8 mouse cellular contexts compared by ENCODE assay signal in the genomic region with DNA sequence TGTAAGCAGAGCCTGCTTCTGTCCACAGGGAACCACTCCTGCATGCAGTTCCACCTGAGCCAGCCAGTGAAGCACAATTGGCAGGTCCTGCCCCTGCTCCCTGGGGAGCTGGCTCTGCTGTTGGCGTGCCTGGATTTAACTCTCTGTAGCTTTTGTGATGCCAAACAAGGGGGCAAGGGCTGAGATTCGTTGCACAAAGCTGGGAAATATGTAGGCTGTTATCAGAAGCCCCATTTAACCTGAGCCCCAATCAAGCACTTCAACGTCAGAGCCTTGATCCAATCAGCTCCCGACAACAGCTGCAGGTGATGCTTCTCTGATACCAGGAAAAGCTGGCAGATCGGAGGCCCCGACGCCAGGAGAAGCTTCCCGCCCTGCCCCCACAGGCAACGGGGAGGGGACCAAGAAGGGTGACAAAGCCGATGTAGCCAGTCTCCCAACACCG. TPM values are rescaled to one million over a fixed set of nuclear protein-coding genes. Genes with fewer than 3 reads are reported as not detected.
DNase-seq lines count a peak whose midpoint lies in the region; ATAC-seq and TF ChIP-seq lines count a peak whose summit lies in the region.
"Had no signal": no experiment of that assay in that cellular context is flagged by ENCODE, and none has a peak within 500 bp of the region (broad histone marks: within the 10 kb centered on the region; RNA-seq: fewer than 3 reads in every experiment).

No protein-coding gene starts in this region.

- DNase-seq in cerebellum, adult 2 months: peak; percentile 74 to 77
- DNase-seq in embryonic facial prominence, embryonic 11.5 days (ENCODE audit: low spot score): peak; percentile 16
- DNase-seq in hindbrain, postnatal 0 days (ENCODE audit: low spot score): peak; percentile 85
- DNase-seq in neural tube, embryonic 10.5 days (ENCODE audit: extremely low spot score, low spot score): peak; percentile 26
- no peak for DNase-seq in spleen, adult 18-20 months
- no peak for DNase-seq in lung, postnatal 0 days (ENCODE audit: low spot score)

- no peak for TF ChIP-seq CTCF in cerebellum, adult 2 months (IDR thresholded peaks at IDR 0.05; ENCODE audit: borderline replicate concordance, insufficient read depth, low read depth, low read length)
- 0 out of 2 replicates have a peak, but pooled peaks have one; percentile 2 for TF ChIP-seq CTCF in hindbrain, postnatal 0 days (IDR thresholded peaks at IDR 0.05; ENCODE audit: low read depth)
- TF ChIP-seq CTCF in lung, postnatal 0 days (IDR thresholded peaks at IDR 0.05): no peak

- no peak for ATAC-seq in embryonic facial prominence, embryonic 11.5 days (replicated peaks; ENCODE audit: insufficient number of reproducible peaks, low FRiP score, low TSS enrichment, low read depth)
- peak; percentile 63 for ATAC-seq in hindbrain, postnatal 0 days
- no peak for ATAC-seq in lung, postnatal 0 days
- ATAC-seq in erythroblast, adult 5-6 weeks (replicated peaks; ENCODE audit: low FRiP score, poor library complexity, severe bottlenecking): no peak

- H3K4me1 ChIP-seq in cerebellum, adult 2 months (ENCODE audit: control insufficient read depth, insufficient read depth, low read length): peaks cover 23% of the 10 kb centered on the region
- no peaks in the 10 kb centered on the region for H3K4me1 ChIP-seq in embryonic facial prominence, embryonic 11.5 days (ENCODE audit: control insufficient read depth, insufficient read depth, low read length)
- H3K4me1 ChIP-seq in hindbrain, postnatal 0 days (ENCODE audit: insufficient read depth, low read length): peaks cover 32% of the 10 kb centered on the region
- no peaks in the 10 kb centered on the region for H3K4me1 ChIP-seq in lung, postnatal 0 days (ENCODE audit: insufficient read depth, low read depth, low read length)

- H3K27ac ChIP-seq in cerebellum, adult 2 months (ENCODE audit: insufficient read depth, low read length): peak overlapping the region; percentile 39; the same call in 1 of the 2 replicates
- no peak overlapping the region for H3K27ac ChIP-seq in embryonic facial prominence, embryonic 11.5 days (replicated peaks; ENCODE audit: low read depth, low read length)
- H3K27ac ChIP-seq in hindbrain, postnatal 0 days: peak overlapping the region; percentile 69
- H3K27ac ChIP-seq in lung, postnatal 0 days (ENCODE audit: low read length): no peak overlapping the region
- H3K27ac ChIP-seq: limb, embryonic 13.5 days had no signal

- peak overlapping the region; percentile 23 for H3K4me2 ChIP-seq in embryonic facial prominence, embryonic 11.5 days (ENCODE audit: low read depth, low read length)
- H3K4me2 ChIP-seq in hindbrain, postnatal 0 days (ENCODE audit: low read depth, low read length): peak overlapping the region; percentile 75
- no peak overlapping the region for H3K4me2 ChIP-seq in lung, postnatal 0 days (replicated peaks; ENCODE audit: low read depth, low read length)
- H3K4me2 ChIP-seq: limb, embryonic 13.5 days had no signal

- no peaks in the 10 kb centered on the region for H3K27me3 ChIP-seq in cerebellum, adult 2 months (ENCODE audit: control insufficient read depth, insufficient read depth, low read length)
- peaks cover 16% of the 10 kb centered on the region for H3K27me3 ChIP-seq in embryonic facial prominence, embryonic 11.5 days (ENCODE audit: control insufficient read depth, insufficient read depth, low read length)
- no peaks in the 10 kb centered on the region for H3K27me3 ChIP-seq in hindbrain, postnatal 0 days (ENCODE audit: insufficient read depth, low read length)
- H3K27me3 ChIP-seq in lung, postnatal 0 days (replicated peaks; ENCODE audit: insufficient read depth, low read length): 0 out of 2 replicates have a peak, but pooled peaks cover 18% of the 10 kb centered on the region

- no peak overlapping the region for H3K9ac ChIP-seq in embryonic facial prominence, embryonic 11.5 days (replicated peaks; ENCODE audit: low read length)
- H3K9ac ChIP-seq in hindbrain, postnatal 0 days (replicated peaks; ENCODE audit: low read length): peak overlapping the region; percentile 50
- H3K9ac ChIP-seq in lung, postnatal 0 days (replicated peaks; ENCODE audit: low read depth): no peak overlapping the region
- H3K9ac ChIP-seq: limb, embryonic 13.5 days had no signal

- WGBS in cerebellum, adult 2 months: 2% methylated on average over 11 of the region's 11 CpGs
- WGBS in embryonic facial prominence, embryonic 11.5 days: 3% methylated on average over 10 of the region's 11 CpGs
- 1% methylated on average over 11 of the region's 11 CpGs for WGBS in hindbrain, postnatal 0 days
- 4% methylated on average over 11 of the region's 11 CpGs for WGBS in lung, postnatal 0 days

- no peaks in the 10 kb centered on the region for H3K36me3 ChIP-seq in embryonic facial prominence, embryonic 11.5 days (replicated peaks; ENCODE audit: control insufficient read depth, insufficient read depth, low read depth, low read length)
- H3K36me3 ChIP-seq in hindbrain, postnatal 0 days (ENCODE audit: insufficient read depth, low read length): no peaks in the 10 kb centered on the region
- no peaks in the 10 kb centered on the region for H3K36me3 ChIP-seq in lung, postnatal 0 days (ENCODE audit: insufficient read depth, low read length)
- H3K36me3 ChIP-seq: limb, embryonic 13.5 days had no signal

- no peak for TF ChIP-seq EP300 in lung, postnatal 0 days (IDR thresholded peaks at IDR 0.05)

- no peak for TF ChIP-seq POLR2A in cerebellum, adult 2 months (IDR thresholded peaks at IDR 0.05; ENCODE audit: borderline replicate concordance, insufficient read depth, low read length)

- H3K9me3 ChIP-seq in embryonic facial prominence, embryonic 11.5 days (replicated peaks; ENCODE audit: control insufficient read depth, low read length): no peaks in the 10 kb centered on the region
- H3K9me3 ChIP-seq in hindbrain, postnatal 0 days (ENCODE audit: low read length): no peaks in the 10 kb centered on the region
- no peaks in the 10 kb centered on the region for H3K9me3 ChIP-seq in lung, postnatal 0 days (ENCODE audit: low read length)
- H3K9me3 ChIP-seq: limb, embryonic 13.5 days had no signal

- peak overlapping the region; percentile 72 for H3K4me3 ChIP-seq in cerebellum, adult 2 months (replicated peaks; ENCODE audit: insufficient read depth, low read depth, low read length)
- no peak overlapping the region for H3K4me3 ChIP-seq in embryonic facial prominence, embryonic 11.5 days (ENCODE audit: low read depth, low read length)
- H3K4me3 ChIP-seq in hindbrain, postnatal 0 days (ENCODE audit: low read length): peak overlapping the region; percentile 61
- no peak overlapping the region for H3K4me3 ChIP-seq in lung, postnatal 0 days (ENCODE audit: low read depth, low read length)
- H3K4me3 ChIP-seq: limb, embryonic 13.5 days had no signal

RNA-seq across cellular contexts. Expression of a gene that starts 2.5 kb away (rescaled TPM):
- polyA plus RNA-seq in cerebellum, adult 2 months (2012; rRNA removed): 120 and 122 TPM in 2 replicates
- 3.6 and 5.5 TPM in 2 replicates for polyA plus RNA-seq in embryonic facial prominence, embryonic 11.5 days (2014; fragmentation: Nextera tagmentation; extraction: Ambion mirVana)
- 69.6 and 74.6 TPM in 2 replicates for total RNA-seq in hindbrain, postnatal 0 days (2014; rRNA removed)
- polyA plus RNA-seq in hindbrain, postnatal 0 days (2015; fragmentation: Nextera tagmentation; extraction: Ambion mirVana): 26.5 and 30.5 TPM in 2 replicates
- polyA plus RNA-seq in lung, postnatal 0 days (2015; fragmentation: Nextera tagmentation; extraction: Ambion mirVana): 0.06 and 0.07 TPM in 2 replicates
- total RNA-seq in erythroblast, adult 5-6 weeks (2015; ENCODE audit: low replicate concordance): not detected in 2 replicates
- 0.28 TPM in 1 of 2 replicates, not detected in the other for total RNA-seq in erythroblast, adult 5-6 weeks (2017; ENCODE audit: low replicate concordance)

Comparison
In these comparisons a context has a peak if more than half of its experiments do, and no peak if none do; other contexts are left out.
1. DNase-seq: peak in cerebellum, adult 2 months (2 of 2), embryonic facial prominence, embryonic 11.5 days (single experiment), hindbrain, postnatal 0 days (single experiment) and neural tube, embryonic 10.5 days (single experiment); none in spleen, adult 18-20 months (0 of 2) and lung, postnatal 0 days (single experiment).
2. H3K27ac ChIP-seq: peak in cerebellum, adult 2 months (single experiment) and hindbrain, postnatal 0 days (single experiment); none in embryonic facial prominence, embryonic 11.5 days (single experiment) and lung, postnatal 0 days (single experiment).
3. H3K4me3 ChIP-seq: peak in cerebellum, adult 2 months (single experiment) and hindbrain, postnatal 0 days (single experiment); none in embryonic facial prominence, embryonic 11.5 days (single experiment) and lung, postnatal 0 days (single experiment).